Mouse (Mus musculus) small intestine, adult 2 months (tissue): ENCODE data around the gene Pink1.
A peak's percentile ranks its signal among the peaks of the same experiment; 100 is the strongest.

Experiments used
- CTCF ChIP-seq: fragments of 200-500 bp; IDR thresholded peaks from 2 replicates; pipeline ENCODE4 v1.5.1; 2012; ENCODE audit warnings: low read depth, mild to moderate bottlenecking, control low read depth, inconsistent platforms, low read length, moderate library complexity, mixed read lengths; ENCODE audit not compliant: insufficient replicate concordance, insufficient read length; ENCODE audit errors: extremely low read depth
- POLR2A ChIP-seq: fragments of 200-500 bp; IDR thresholded peaks from 2 replicates; pipeline ENCODE4 v1.6.1; 2012; ENCODE audit warnings: low read depth, mild to moderate bottlenecking, control low read depth, inconsistent platforms, low read length, moderate library complexity

DNA sequence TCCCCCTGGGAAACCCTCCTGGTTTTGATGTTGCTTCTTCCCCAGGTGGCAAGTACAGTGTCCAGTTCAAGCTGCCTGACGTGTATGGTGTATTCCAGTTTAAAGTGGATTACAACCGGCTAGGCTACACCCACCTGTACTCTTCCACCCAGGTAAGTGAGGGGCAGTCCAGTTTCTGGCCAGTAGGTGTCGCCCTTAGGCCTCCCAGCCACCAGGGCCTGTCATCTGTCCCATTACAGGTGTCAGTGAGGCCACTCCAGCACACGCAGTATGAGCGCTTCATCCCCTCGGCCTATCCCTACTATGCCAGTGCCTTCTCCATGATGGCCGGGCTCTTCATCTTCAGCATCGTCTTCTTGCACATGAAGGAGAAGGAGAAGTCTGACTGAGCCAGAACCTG is 14.5 kb downstream of the Pink1 start:
- no peak for TF ChIP-seq POLR2A
- TF ChIP-seq CTCF, result peak; percentile 90; the same call in 1 of the 2 replicates
